Mouse (Mus musculus) neural tube, embryonic 15.5 days (tissue): Measurements from ENCODE around the gene Ociad2. TPM values are rescaled to one million over a fixed set of nuclear protein-coding genes. Genes with fewer than 3 reads are reported as not detected.

Experiments
- ATAC-seq: fragments of 200-750 bp; cut with Nextera tagmentation; 2 replicates; pipeline ENCODE4 v1.8.0; 2017; ENCODE audit warnings: mild to moderate bottlenecking, moderate TSS enrichment, moderate library complexity; ENCODE audit not compliant: low FRiP score
- H3K27ac ChIP-seq: fragments of 300-500 bp; sonication (generic); replicated peaks from 2 replicates; pipeline ENCODE4 v1.5.1; 2015; ENCODE audit warnings: mild to moderate bottlenecking, inconsistent platforms
- H3K27me3 ChIP-seq: fragments of 300-500 bp; sonication (generic); replicated peaks from 2 replicates; pipeline ENCODE4 v1.6.1; 2015; ENCODE audit warnings: inconsistent platforms
- H3K36me3 ChIP-seq: fragments of 300-500 bp; sonication (generic); 2 replicates; pipeline ENCODE4 v1.6.1; 2015; ENCODE audit warnings: inconsistent platforms
- H3K4me1 ChIP-seq: fragments of 300-500 bp; sonication (generic); 2 replicates; pipeline ENCODE4 v1.6.1; 2015; ENCODE audit warnings: inconsistent platforms
- H3K4me2 ChIP-seq: fragments of 300-500 bp; sonication (generic); 2 replicates; pipeline ENCODE4 v1.6.1; 2015; ENCODE audit warnings: inconsistent platforms, mild to moderate bottlenecking, moderate library complexity
- H3K4me3 ChIP-seq: fragments of 300-500 bp; sonication (generic); replicated peaks from 2 replicates; pipeline ENCODE4 v1.5.1; 2015; ENCODE audit warnings: mild to moderate bottlenecking, inconsistent platforms
- H3K9ac ChIP-seq: fragments of 300-500 bp; sonication (generic); replicated peaks from 2 replicates; pipeline ENCODE4 v1.6.1; 2015; ENCODE audit warnings: mild to moderate bottlenecking, inconsistent platforms
- H3K9me3 ChIP-seq: fragments of 300-500 bp; sonication (generic); replicated peaks from 2 replicates; pipeline ENCODE4 v1.6.1; 2016; ENCODE audit warnings: inconsistent platforms
- WGBS: fragments of 180-500 bp; shearing (Covaris S2); methylation state at CpG from one replicate; pipeline ENCODE4 v1.1.7; 2015; ENCODE audit warnings: mixed read lengths; 5-methylcytosine and 5-hydroxymethylcytosine counted together
- polyA plus RNA-seq: library from polyadenylated mRNA; unstranded; fragments of >200 nt; fragmentation: Nextera tagmentation; extraction: Ambion mirVana; gene quantifications from 2 replicates; pipeline ENCODE4 v1.2.1, GENCODE M21; 2015

Gene Ociad2
- polyA plus RNA-seq, 1 experiment from 2014 or later = 25.4 TPM

DNA sequence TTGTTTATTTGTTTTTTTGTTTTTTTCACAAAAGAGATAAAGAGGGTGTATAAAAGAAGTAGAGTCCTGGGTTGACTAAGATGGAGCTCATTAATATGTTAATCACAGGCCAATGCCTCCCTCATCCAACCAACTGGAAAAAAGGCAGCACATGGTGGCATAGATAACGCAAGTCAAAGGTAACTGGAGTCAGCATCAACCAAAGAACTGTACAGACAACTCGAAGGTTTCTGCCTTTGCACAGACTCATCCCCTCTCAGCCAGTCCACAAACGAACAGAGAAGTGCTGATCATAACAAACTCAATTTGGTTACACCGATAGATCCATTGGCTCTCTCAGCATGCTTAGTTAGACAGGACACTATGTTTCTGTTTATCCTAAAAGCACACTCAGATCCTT lies 67.7 kb downstream of the Ociad2 start:
- no peak for ATAC-seq
- no peak overlapping the region for H3K4me2 ChIP-seq
- no peaks in the 10 kb centered on the region for H3K4me1 ChIP-seq
- 70% methylated on average over 4 of the region's 4 CpGs for WGBS
- H3K4me3 ChIP-seq = no peak overlapping the region
- H3K9me3 ChIP-seq = no peaks in the 10 kb centered on the region
- no peak overlapping the region for H3K9ac ChIP-seq
- no peaks in the 10 kb centered on the region for H3K27me3 ChIP-seq
- H3K36me3 ChIP-seq = no peaks in the 10 kb centered on the region
- no peak overlapping the region for H3K27ac ChIP-seq

Other genes with a start within 250 kb of the Ociad2 start
- 37.0 and 37.8 TPM in 2 replicates for gene Fryl, start 84.4 kb downstream of the Ociad2 start, polyA plus RNA-seq
- 376 and 411 TPM in 2 replicates for gene Ociad1, start 48.2 kb downstream of the Ociad2 start, polyA plus RNA-seq
- 0.45 and 0.56 TPM in 2 replicates for gene Cwh43, start 65.0 kb upstream of the Ociad2 start, polyA plus RNA-seq
- gene Dcun1d4, start 140.0 kb upstream of the Ociad2 start, polyA plus RNA-seq = 43.6 and 50.1 TPM in 2 replicates